Mouse (Mus musculus) small intestine, adult 2 months (tissue): ENCODE data around the gene Cachd1. TPM values are rescaled to one million over a fixed set of nuclear protein-coding genes. Genes with fewer than 3 reads are reported as not detected.

Experiments used
- H3K27ac ChIP-seq: fragments of 200-500 bp; 2 replicates; pipeline ENCODE4 v1.5.1; 2012; ENCODE audit warnings: low read depth, low read length, control low read depth, inconsistent platforms; ENCODE audit not compliant: insufficient read depth
- H3K27me3 ChIP-seq: fragments of 200-500 bp; 2 replicates; pipeline ENCODE4 v1.6.1; 2012; ENCODE audit warnings: mild to moderate bottlenecking, moderate library complexity, low read length, inconsistent platforms; ENCODE audit not compliant: control insufficient read depth, insufficient read depth
- H3K36me3 ChIP-seq: fragments of 200-500 bp; 2 replicates; pipeline ENCODE4 v1.6.1; 2012; ENCODE audit warnings: mild to moderate bottlenecking, low read length, control low read depth, inconsistent platforms; ENCODE audit not compliant: control insufficient read depth, insufficient read depth
- H3K4me1 ChIP-seq: fragments of 200-500 bp; 2 replicates; pipeline ENCODE4 v1.6.1; 2012; ENCODE audit warnings: low read length, inconsistent platforms, mixed read lengths; ENCODE audit not compliant: control insufficient read depth, insufficient read depth, insufficient read length
- H3K4me3 ChIP-seq: fragments of 200-500 bp; 2 replicates; pipeline ENCODE4 v1.5.1; 2012; ENCODE audit warnings: low read depth, mild to moderate bottlenecking, control low read depth, inconsistent platforms, low read length, moderate library complexity
- CTCF ChIP-seq: fragments of 200-500 bp; IDR thresholded peaks from 2 replicates; pipeline ENCODE4 v1.5.1; 2012; ENCODE audit warnings: low read depth, mild to moderate bottlenecking, control low read depth, inconsistent platforms, low read length, moderate library complexity, mixed read lengths; ENCODE audit not compliant: insufficient replicate concordance, insufficient read length; ENCODE audit errors: extremely low read depth
- POLR2A ChIP-seq: fragments of 200-500 bp; IDR thresholded peaks from 2 replicates; pipeline ENCODE4 v1.6.1; 2012; ENCODE audit warnings: low read depth, mild to moderate bottlenecking, control low read depth, inconsistent platforms, low read length, moderate library complexity
- WGBS: fragments of 180-500 bp; shearing (Covaris S2); methylation state at CpG from one replicate; pipeline ENCODE4 v1.1.7; 2018; 5-methylcytosine and 5-hydroxymethylcytosine counted together
- polyA plus RNA-seq: library from polyadenylated mRNA; depleted of rRNA; stranded (reverse); fragments of >200 nt; gene quantifications from 2 replicates; pipeline ENCODE4 v1.2.3, GENCODE M21; 2012; rRNA removed

The Cachd1 gene
- polyA plus RNA-seq, 1 experiment: 51.7 TPM

GRCm38 (mm10) chr4:101046576-101046975 is 270.1 kb downstream of the Cachd1 start:
- H3K4me3 ChIP-seq: no peak overlapping the region
- TF ChIP-seq POLR2A (no peak), CTCF (no peak)
- H3K4me1 ChIP-seq: no peaks in the 10 kb centered on the region
- H3K36me3 ChIP-seq: no peaks in the 10 kb centered on the region
- no peak overlapping the region for H3K27ac ChIP-seq
- no peaks in the 10 kb centered on the region for H3K27me3 ChIP-seq
- 34% methylated on average over 4 of the region's 4 CpGs for WGBS

- 48% methylated on average over 2 of the region's 2 CpGs for WGBS
- TF ChIP-seq CTCF: no peak
- no peak for TF ChIP-seq POLR2A
- Histone ChIP-seq H3K4me1 (no peaks in the 10 kb centered on the region), H3K27me3 (no peaks in the 10 kb centered on the region), H3K27ac (no peak overlapping the region), H3K4me3 (no peak overlapping the region), H3K36me3 (no peaks in the 10 kb centered on the region)
These were observed 285.7 kb downstream of the Cachd1 start for GRCm38 (mm10) chr4:101062146-101062545.

DNA sequence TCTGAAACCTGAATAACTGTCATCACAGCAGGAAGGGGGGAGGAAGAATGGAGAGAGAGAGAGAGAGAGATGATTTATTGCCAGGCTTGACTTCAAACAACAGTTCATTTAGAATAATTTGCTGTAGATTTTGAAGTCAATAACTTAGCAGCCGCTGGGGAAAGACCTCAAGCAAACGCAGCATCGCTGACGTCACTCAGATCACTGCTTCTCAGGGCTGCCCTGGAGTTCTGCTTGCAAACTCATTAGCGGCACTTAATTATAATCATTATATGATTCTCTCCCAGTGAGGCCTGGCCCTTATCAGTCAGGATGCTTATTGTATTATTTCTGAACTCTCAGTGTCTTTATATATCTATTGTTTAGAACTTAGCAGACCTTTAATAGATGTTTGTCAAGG is 289.9 kb downstream of the Cachd1 start:
- H3K27ac ChIP-seq: no peak overlapping the region
- H3K36me3 ChIP-seq: no peaks in the 10 kb centered on the region
- H3K4me3 ChIP-seq: no peak overlapping the region
- TF ChIP-seq CTCF: no peak
- no peak for TF ChIP-seq POLR2A
- H3K27me3 ChIP-seq: peaks cover 17% of the 10 kb centered on the region
- WGBS: 35% methylated on average over 5 of the region's 5 CpGs
- peaks cover 9% of the 10 kb centered on the region for H3K4me1 ChIP-seq

DNA sequence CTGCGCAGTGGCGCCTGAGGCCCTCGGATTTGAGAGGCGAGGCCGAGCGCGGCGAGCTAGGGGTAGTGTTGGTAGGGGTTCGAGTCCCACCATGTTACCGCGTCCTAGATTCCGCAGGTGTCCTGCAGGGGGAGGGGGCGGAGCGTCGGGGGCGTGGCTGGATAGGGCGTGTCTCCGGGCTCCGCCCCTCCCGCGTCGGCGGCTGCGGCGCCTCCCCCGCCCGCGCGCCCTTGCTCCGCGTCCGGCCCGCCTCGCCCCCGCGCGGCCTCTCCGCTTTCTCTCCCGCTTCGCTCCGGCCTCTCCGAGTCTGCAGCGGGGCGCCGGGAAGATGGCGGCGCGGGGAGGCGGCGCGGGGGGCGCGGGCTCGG is 292.3 kb downstream of the Cachd1 start, which contains the start of gene Raver2:
Raver2 (plus strand) TSS at position 198 of the 368 bp plus-strand sequence.
- 4% methylated on average over 51 of the region's 54 CpGs for WGBS
- TF ChIP-seq CTCF (no peak), POLR2A (no peak)
- Histone ChIP-seq H3K4me1 (peaks cover 9% of the 10 kb centered on the region), H3K36me3 (no peaks in the 10 kb centered on the region), H3K27ac (no peak within 1 kb of the TSS), H3K4me3 (peak within 1 kb of the TSS; percentile 61), H3K27me3 (peaks cover 17% of the 10 kb centered on the region)

GRCm38 (mm10) chr4:101069154-101069971 is 292.9 kb downstream of the Cachd1 start:
- Histone ChIP-seq H3K36me3 (no peaks in the 10 kb centered on the region), H3K27ac (no peak overlapping the region), H3K4me3 (peak overlapping the region; percentile 61), H3K27me3 (peaks cover 17% of the 10 kb centered on the region), H3K4me1 (peaks cover 9% of the 10 kb centered on the region)
- TF ChIP-seq POLR2A (no peak), CTCF (no peak)
- 3% methylated on average over 55 of the region's 55 CpGs for WGBS

DNA sequence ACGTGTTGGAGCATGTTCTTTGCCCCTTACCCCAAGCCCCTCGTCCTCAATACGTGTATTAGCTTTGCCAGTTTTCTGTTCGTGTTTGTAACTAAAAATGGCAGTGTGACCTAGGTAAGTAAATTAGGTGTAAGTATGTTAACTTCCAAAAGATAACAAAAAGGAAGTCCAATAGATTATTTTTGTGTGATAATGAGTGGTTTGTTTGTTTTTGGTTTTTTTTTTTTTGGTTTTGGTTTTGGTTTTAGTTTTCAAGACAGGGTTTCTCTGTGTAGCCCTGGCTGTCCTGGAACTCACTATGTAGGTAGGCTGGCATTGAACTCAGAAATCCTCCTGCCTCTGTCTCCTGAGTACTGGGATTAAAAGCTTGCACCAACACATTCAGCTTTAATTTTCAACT is 295.1 kb downstream of the Cachd1 start:
- H3K27me3 ChIP-seq: peaks cover 17% of the 10 kb centered on the region
- peaks cover 9% of the 10 kb centered on the region for H3K4me1 ChIP-seq
- H3K36me3 ChIP-seq: no peaks in the 10 kb centered on the region
- 50% methylated on average over 4 of the region's 4 CpGs for WGBS
- no peak overlapping the region for H3K27ac ChIP-seq
- no peak overlapping the region for H3K4me3 ChIP-seq
- TF ChIP-seq CTCF (no peak), POLR2A (no peak)

DNA sequence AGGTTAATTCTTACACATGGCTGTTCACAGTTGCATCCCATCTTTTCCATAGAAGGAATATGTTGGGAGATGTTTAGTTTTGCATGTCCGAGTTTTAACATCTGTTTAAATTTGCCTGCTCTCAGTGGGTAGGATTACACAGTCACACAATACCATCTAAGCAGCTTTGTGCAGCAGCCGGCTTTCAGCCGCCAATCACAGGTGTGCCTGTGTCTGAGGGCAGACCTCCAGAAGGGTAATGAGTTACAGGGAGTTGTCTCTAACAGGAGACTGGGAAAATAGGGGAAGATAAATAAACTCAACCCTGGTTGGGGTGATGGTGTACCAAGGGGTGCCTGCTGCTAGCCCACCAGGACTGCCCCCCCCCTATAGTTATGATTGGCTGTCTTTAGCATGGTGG is 299.9 kb downstream of the Cachd1 start:
- 34% methylated on average over 3 of the region's 3 CpGs for WGBS
- no peaks in the 10 kb centered on the region for H3K36me3 ChIP-seq
- TF ChIP-seq POLR2A (no peak), CTCF (no peak)

More for the DNA sequence above, 299.9 kb downstream of the Cachd1 start:
- Histone ChIP-seq H3K4me1 (no peaks in the 10 kb centered on the region), H3K27me3 (no peaks in the 10 kb centered on the region), H3K4me3 (no peak overlapping the region), H3K27ac (no peak overlapping the region)

Other genes starting within 250 kb of the Cachd1 start
- not detected in 2 replicates for gene Gm10577, start 244.0 kb downstream of the Cachd1 start, polyA plus RNA-seq